Mouse (Mus musculus): ENCODE measurements around the gene Myo3b. TPM values are rescaled to one million over a fixed set of nuclear protein-coding genes. Genes with fewer than 3 reads are reported as not detected.

The Myo3b gene
- polyA plus RNA-seq, 1 experiment from 2014 or later: not detected

DNA sequence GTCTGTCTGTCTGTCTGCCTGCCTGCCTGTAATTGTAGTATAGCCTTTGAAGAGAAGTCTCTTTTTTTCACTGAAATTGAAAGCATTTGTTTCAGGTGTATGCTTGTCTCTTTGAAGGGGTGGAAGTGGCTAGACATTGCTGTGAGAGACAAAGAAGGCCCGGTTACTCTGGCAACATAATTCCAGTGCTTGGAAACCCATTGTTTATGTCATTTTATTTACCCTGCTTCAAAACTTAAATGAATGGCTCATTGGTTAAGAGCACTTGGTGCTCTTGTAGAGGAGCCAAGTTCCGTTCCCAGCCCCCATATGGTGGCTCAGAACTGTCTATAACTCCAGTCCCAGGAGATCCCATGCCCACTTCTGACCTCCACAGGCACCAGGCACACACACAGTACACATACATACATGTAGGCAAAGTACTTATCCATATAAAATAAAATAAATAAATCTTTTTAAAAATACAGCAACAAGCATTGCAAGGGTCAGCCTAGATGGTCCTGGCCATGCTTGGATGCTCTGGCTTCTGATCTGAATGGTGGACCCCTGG, 221.8 kb downstream of the Myo3b start:
- H3K9me3 ChIP-seq: no peaks in the 10 kb centered on the region
- H3K27me3 ChIP-seq: peaks cover 6% of the 10 kb centered on the region; the same call in 1 of the 2 replicates
- H3K27ac ChIP-seq: no peak overlapping the region
- peaks cover 27% of the 10 kb centered on the region for H3K4me1 ChIP-seq
- WGBS: 66% methylated on average over 2 of the region's 2 CpGs
- H3K9ac ChIP-seq: no peak overlapping the region
- ATAC-seq (ENCODE audit: insufficient number of reproducible peaks, insufficient read depth, low FRiP score, low TSS enrichment, low read depth): no peak
- no peaks in the 10 kb centered on the region for H3K36me3 ChIP-seq
- H3K4me3 ChIP-seq: no peak overlapping the region
- no peak overlapping the region for H3K4me2 ChIP-seq

DNA sequence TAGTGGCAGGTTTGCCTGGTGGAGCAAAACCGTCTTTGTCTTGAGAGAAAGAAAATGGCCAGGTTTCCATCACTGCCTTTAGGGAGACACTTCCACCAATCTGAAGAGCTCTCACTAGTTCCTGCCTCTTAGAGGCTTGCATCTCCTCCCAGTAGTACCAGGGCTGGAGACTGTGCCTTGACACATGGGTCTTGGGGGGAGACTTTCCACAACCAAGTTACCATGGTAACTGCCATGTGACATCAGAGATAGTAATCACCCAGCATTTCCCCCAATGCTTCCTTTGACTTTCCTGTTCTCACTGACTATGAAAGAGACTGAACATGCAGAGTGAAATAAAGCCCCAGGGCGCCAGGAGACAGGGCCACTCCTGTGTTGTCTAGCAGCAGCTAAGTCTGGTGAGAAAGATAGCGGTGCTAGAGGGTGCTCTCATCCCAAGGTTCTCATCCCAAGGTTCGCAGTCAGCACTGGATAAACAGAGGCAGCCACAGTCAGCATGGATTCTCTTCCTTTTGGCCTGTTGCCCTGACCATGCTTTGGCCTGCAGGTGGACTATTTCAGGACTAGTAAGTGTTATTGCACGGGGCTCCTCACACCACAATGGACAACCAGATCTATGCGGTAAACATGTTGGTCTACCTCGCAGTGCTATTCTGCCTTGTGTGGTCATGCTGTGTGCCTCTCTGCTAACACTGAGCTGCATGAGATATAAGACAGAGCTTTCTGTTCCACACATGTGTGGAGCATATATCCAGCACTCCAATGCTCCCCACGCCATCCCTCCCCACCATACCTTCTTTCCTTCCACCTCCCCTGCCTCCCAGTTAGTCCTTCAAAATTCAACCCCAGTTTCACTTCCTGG, 223.0 kb downstream of the Myo3b start:
- Histone ChIP-seq H3K36me3 (no peaks in the 10 kb centered on the region), H3K4me2 (peak overlapping the region; percentile 24), H3K4me1 (peaks cover 27% of the 10 kb centered on the region), H3K9me3 (no peaks in the 10 kb centered on the region), H3K27me3 (peaks cover 6% of the 10 kb centered on the region; the same call in 1 of the 2 replicates), H3K27ac (peak overlapping the region; percentile 74), H3K4me3 (no peak overlapping the region), H3K9ac (no peak overlapping the region)
- no peak for ATAC-seq (ENCODE audit: insufficient number of reproducible peaks, insufficient read depth, low FRiP score, low TSS enrichment, low read depth)
- 57% methylated on average over 8 of the region's 8 CpGs for WGBS

DNA sequence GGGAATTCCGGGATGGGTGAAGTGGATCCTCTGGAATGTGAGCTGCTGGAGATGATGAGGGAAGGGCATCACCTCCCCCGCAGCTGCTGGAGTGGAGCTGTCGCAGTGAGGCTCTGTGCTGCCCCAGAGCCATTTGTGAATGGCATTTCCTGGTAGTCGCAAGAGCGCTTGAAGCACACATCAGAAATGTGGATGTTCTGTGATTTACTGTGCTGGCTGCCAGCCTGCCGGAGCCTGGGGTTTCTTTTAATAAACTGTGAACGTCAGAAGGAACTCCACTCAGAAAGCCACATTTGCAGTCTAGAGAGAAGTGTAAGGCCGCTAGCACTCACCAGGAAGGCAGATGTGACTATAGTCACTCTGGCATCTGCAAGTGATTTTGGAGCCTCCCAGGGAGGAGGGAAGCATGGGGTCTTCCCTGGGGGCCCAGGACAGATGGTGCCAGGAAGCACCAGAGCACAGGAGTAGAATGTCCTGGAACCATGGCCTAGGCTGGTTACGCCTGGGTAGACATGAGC, 223.7 kb downstream of the Myo3b start:
- Histone ChIP-seq H3K27me3 (peaks cover 6% of the 10 kb centered on the region; the same call in 1 of the 2 replicates), H3K36me3 (no peaks in the 10 kb centered on the region), H3K4me2 (peak overlapping the region; percentile 24), H3K4me1 (peaks cover 27% of the 10 kb centered on the region), H3K9me3 (no peaks in the 10 kb centered on the region), H3K9ac (no peak overlapping the region), H3K4me3 (no peak overlapping the region), H3K27ac (peak overlapping the region; percentile 74)
- 11% methylated on average over 9 of the region's 9 CpGs for WGBS
- ATAC-seq (ENCODE audit: insufficient number of reproducible peaks, insufficient read depth, low FRiP score, low TSS enrichment, low read depth): 0 out of 2 replicates have a peak, but pooled peaks have one; percentile 48

DNA sequence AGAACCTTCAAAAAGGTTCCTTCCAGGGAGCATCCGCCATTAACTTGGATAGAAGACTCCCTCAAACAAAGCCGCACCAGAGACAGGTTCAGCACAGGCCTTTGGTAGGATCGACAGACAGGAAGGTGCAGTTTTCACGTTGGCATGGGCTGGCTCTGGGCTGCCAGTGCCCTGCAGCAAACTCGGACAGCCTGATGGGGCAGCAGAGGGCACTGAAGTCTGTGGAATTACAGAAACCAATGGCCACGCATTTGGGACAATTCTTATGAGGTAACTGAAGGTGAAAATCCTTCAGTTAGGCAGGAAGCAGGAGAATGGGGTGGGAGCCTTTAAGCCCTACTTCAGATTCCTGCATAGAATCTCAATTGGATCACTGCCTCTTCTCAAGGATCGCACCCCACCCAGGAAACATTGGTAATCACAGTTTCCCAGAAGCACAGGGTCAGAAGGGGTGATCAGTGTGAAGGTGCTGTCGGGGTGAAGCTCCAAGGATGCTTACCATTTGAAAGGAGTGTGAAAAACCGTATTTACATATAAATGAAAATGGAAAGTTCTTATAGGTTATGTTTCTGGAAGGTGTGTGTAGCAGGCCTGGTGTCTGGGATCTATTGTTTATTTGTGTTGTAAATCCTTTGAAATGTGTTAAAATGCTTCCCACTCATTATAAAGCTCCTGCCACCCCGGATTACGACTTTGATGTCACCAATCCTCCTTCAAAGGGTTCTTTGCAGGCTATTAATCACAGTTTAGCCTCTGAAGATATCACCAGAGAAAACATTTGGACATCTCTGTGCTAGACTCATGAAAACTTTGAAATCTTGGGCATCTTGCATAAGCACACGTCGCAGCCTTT, 239.7 kb downstream of the Myo3b start:
- no peak overlapping the region for H3K4me2 ChIP-seq
- H3K9me3 ChIP-seq: no peaks in the 10 kb centered on the region
- 41% methylated on average over 13 of the region's 13 CpGs for WGBS
- no peaks in the 10 kb centered on the region for H3K4me1 ChIP-seq
- no peak overlapping the region for H3K4me3 ChIP-seq
- no peak for ATAC-seq (ENCODE audit: insufficient number of reproducible peaks, insufficient read depth, low FRiP score, low TSS enrichment, low read depth)
- H3K9ac ChIP-seq: no peak overlapping the region
- H3K27me3 ChIP-seq: no peaks in the 10 kb centered on the region
- no peaks in the 10 kb centered on the region for H3K36me3 ChIP-seq
- H3K27ac ChIP-seq: no peak overlapping the region

DNA sequence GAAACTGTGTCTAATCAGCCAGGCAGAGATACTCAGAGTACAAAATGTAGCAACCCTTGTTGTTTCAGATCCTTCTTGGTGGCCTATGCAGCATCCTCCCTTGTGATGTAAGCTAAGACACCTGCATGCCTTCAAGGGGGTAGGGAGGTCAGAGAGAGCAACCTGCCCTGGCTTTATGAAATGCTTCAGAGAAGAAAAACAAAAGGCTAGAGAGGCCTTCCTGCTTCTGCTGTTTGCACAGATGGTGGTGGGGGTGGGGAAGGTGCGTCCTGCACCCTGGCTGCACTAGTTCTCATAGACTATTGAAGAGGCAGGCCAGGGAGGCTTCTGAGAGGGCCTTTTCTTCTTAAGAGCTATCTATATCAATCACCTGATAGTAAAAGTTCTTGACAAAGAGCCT, 245.2 kb downstream of the Myo3b start:
- Histone ChIP-seq H3K4me2 (no peak overlapping the region), H3K27me3 (no peaks in the 10 kb centered on the region), H3K4me3 (no peak overlapping the region), H3K27ac (no peak overlapping the region), H3K36me3 (no peaks in the 10 kb centered on the region), H3K9me3 (no peaks in the 10 kb centered on the region), H3K4me1 (no peaks in the 10 kb centered on the region), H3K9ac (no peak overlapping the region)
- ATAC-seq (ENCODE audit: insufficient number of reproducible peaks, insufficient read depth, low FRiP score, low TSS enrichment, low read depth): no peak
- WGBS: 77% methylated on average over 1 of the region's 1 CpGs

DNA sequence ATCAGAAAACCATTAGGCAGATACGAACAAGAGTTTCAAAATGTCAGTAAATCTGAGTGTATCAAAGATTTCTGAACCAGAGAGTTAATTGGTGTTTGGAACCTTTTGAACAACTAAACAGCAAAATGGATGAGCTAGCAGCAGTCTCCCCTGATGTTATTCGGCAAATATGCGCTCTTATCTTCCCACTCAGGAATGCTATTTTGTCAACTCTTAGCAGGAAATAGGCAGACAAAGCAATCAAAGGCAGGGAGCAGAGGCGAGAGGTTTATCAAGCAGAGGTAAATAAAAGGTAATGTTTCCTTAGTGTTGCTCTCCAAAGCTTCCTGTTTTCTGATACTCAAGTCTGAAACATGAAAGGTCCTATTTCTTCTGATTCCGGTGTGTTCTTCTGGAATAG, 252.1 kb downstream of the Myo3b start:
- no peak for ATAC-seq (ENCODE audit: insufficient number of reproducible peaks, insufficient read depth, low FRiP score, low TSS enrichment, low read depth)
- no peak overlapping the region for H3K27ac ChIP-seq
- H3K4me2 ChIP-seq: no peak overlapping the region
- no peak overlapping the region for H3K4me3 ChIP-seq
- WGBS: 64% methylated on average over 5 of the region's 5 CpGs
- H3K4me1 ChIP-seq: no peaks in the 10 kb centered on the region
- no peaks in the 10 kb centered on the region for H3K9me3 ChIP-seq
- H3K9ac ChIP-seq: no peak overlapping the region
- no peaks in the 10 kb centered on the region for H3K27me3 ChIP-seq
- H3K36me3 ChIP-seq: no peaks in the 10 kb centered on the region

DNA sequence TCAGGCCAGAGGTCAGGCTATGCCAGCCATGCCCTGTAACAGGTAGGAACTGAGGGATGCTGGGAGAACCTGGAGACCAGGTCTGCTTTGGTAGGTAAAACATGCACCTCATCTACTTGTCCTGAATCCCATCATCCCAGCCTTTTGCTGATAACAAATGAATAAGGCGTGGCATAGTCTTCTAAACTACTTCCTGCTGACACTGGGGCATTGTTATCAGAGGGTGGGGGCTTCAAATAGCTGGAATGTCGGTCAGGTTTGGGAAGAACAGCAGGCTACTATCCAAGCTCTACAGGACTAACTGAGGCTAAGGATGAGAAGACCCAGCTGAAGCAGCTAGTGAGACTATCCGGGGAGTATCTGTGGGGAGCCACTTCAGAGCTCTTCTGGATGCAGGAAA, 253.8 kb downstream of the Myo3b start:
- Histone ChIP-seq H3K9ac (no peak overlapping the region), H3K9me3 (no peaks in the 10 kb centered on the region), H3K4me1 (no peaks in the 10 kb centered on the region), H3K27me3 (no peaks in the 10 kb centered on the region), H3K4me3 (no peak overlapping the region), H3K4me2 (no peak overlapping the region), H3K36me3 (no peaks in the 10 kb centered on the region), H3K27ac (no peak overlapping the region)
- WGBS: 58% methylated on average over 3 of the region's 3 CpGs
- no peak for ATAC-seq (ENCODE audit: insufficient number of reproducible peaks, insufficient read depth, low FRiP score, low TSS enrichment, low read depth)

DNA sequence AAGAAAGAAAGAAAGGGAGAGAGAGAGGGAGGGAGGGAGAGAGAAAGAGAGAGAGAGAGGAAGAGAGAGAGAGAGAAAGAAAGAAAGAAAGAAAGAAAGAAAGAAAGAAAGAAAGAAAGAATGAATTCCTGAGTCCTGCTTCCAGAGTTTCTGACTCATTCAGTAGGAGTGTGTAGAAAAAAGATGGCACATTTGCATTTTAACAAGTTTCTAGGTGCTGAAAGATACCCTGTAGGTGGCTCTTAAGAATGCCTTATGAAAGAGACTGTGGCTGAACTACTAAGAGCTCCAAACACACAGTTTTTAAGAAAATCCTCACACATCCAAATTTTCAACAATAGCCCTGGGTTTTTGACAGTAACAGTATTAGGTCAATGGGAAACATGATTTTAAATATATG, 264.0 kb downstream of the Myo3b start:
- Histone ChIP-seq H3K36me3 (no peaks in the 10 kb centered on the region), H3K4me2 (no peak overlapping the region), H3K27ac (no peak overlapping the region), H3K9me3 (no peaks in the 10 kb centered on the region), H3K9ac (no peak overlapping the region), H3K27me3 (no peaks in the 10 kb centered on the region), H3K4me3 (no peak overlapping the region), H3K4me1 (no peaks in the 10 kb centered on the region)
- ATAC-seq (ENCODE audit: insufficient number of reproducible peaks, insufficient read depth, low FRiP score, low TSS enrichment, low read depth): no peak

DNA sequence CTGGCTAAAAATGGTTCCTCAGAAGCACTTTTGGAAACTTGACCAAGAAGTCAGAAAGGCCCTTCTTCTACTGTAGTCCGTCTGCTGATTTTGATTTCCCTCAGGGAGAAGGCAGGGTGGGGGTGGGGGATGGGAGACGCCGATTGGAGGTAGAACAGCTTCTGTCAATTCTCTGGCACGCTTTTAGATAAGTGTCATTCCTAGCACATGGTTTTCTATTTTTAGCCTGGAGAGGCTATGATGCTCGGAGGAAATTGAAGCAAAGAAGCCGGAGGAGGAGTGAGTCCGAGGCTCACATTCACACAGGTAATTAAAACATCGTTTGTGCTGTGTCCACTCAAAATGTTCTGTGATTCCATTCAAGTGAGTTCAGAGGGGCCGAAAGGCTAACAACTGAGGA, 276.2 kb downstream of the Myo3b start:
- ATAC-seq (ENCODE audit: insufficient number of reproducible peaks, insufficient read depth, low FRiP score, low TSS enrichment, low read depth): no peak
- Histone ChIP-seq H3K27ac (no peak overlapping the region), H3K36me3 (no peaks in the 10 kb centered on the region), H3K9ac (no peak overlapping the region), H3K4me3 (no peak overlapping the region), H3K4me1 (peaks cover 13% of the 10 kb centered on the region), H3K27me3 (no peaks in the 10 kb centered on the region; the same call in none of the 2 replicates), H3K4me2 (no peak overlapping the region), H3K9me3 (no peaks in the 10 kb centered on the region)
- 61% methylated on average over 9 of the region's 9 CpGs for WGBS

DNA sequence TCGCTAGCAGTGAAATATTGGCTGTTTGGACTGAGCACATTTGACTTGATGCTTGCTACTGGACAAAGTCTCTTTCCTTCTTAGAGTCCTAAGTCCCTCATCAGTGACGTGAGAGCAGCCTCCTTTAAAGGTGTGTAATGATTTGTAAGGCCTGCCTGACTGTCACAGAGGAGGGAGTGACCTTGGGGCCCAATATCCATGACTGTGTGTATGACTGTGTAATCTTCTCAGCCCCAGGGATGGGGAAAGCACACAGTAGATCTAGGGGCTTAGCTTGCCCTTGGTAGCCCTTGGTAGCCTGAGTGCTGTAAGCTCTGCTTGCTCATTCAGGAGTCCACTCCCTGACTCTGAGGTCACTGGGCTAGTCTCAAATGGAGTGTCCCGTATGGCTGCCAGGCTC, 276.8 kb downstream of the Myo3b start:
- Histone ChIP-seq H3K9me3 (no peaks in the 10 kb centered on the region), H3K9ac (no peak overlapping the region), H3K27me3 (no peaks in the 10 kb centered on the region; the same call in none of the 2 replicates), H3K27ac (no peak overlapping the region), H3K4me1 (peaks cover 13% of the 10 kb centered on the region), H3K36me3 (no peaks in the 10 kb centered on the region), H3K4me3 (no peak overlapping the region), H3K4me2 (no peak overlapping the region)
- WGBS: 80% methylated on average over 3 of the region's 3 CpGs
- no peak for ATAC-seq (ENCODE audit: insufficient number of reproducible peaks, insufficient read depth, low FRiP score, low TSS enrichment, low read depth)

DNA sequence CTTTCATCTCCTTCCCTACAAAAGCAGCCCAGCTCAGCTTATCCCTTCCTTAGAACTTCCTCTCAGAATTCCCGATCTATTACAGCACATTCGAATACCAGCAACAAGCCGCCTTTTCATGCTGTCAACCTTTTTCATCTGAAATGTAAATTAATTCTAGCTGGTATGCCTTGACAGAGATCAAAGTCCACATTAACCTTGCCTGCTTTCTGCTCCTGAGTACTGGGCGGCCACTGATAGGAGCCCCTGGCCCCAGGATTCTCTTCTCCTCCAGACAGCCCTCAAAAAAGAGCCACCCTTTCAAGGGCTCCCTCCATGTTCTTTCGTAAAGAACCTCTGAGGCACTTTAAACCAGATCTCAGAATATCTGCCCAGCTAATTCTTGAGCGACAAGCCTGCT, 278.9 kb downstream of the Myo3b start:
- H3K27ac ChIP-seq: no peak overlapping the region
- no peak overlapping the region for H3K9ac ChIP-seq
- no peaks in the 10 kb centered on the region; the same call in none of the 2 replicates for H3K27me3 ChIP-seq
- peaks cover 8% of the 10 kb centered on the region for H3K4me1 ChIP-seq
- H3K9me3 ChIP-seq: no peaks in the 10 kb centered on the region
- no peaks in the 10 kb centered on the region for H3K36me3 ChIP-seq
- H3K4me3 ChIP-seq: no peak overlapping the region
- 17% methylated on average over 6 of the region's 6 CpGs for WGBS
- H3K4me2 ChIP-seq: no peak overlapping the region; the same call in 1 of the 2 replicates
- ATAC-seq (ENCODE audit: insufficient number of reproducible peaks, insufficient read depth, low FRiP score, low TSS enrichment, low read depth): no peak
